Mouse (Mus musculus) midbrain, embryonic 11.5 days (tissue): ENCODE results near the gene Sec14l5. TPM values are rescaled to one million over a fixed set of nuclear protein-coding genes. Genes with fewer than 3 reads are reported as not detected.

Experiments used
- microRNA-seq: library from miRNA; unstranded; fragments of <30 nt; microRNA quantifications from one replicate; pipeline ENCODE4, GENCODE M21; 2017
- polyA plus RNA-seq: library from polyadenylated mRNA; unstranded; fragments of >200 nt; fragmentation: Nextera tagmentation; extraction: Ambion mirVana; gene quantifications from 2 replicates; pipeline ENCODE4 v1.2.1, GENCODE M21; 2014

Sec14l5 gene
- polyA plus RNA-seq, 1 experiment from 2014 or later, result 0.23 TPM

Small RNAs within 50 kb of the gene (microRNA-seq; reads per million reads assigned to microRNA genes)
- gene Gm23689 (not detected), gene Gm26095 (not detected), gene Mir6364 (not detected)

Other genes with a start within 250 kb of the Sec14l5 start
- gene Nudt16l1, start 208.3 kb upstream of the Sec14l5 start, polyA plus RNA-seq, result 120 and 132 TPM in 2 replicates
- 39.8 and 42.4 TPM in 2 replicates for gene Anks3, start 182.9 kb upstream of the Sec14l5 start, polyA plus RNA-seq
- not detected in 2 replicates for gene Sept12, start 149.3 kb upstream of the Sec14l5 start, polyA plus RNA-seq
- not detected in 2 replicates for gene Smim22, start 139.8 kb upstream of the Sec14l5 start, polyA plus RNA-seq
- 67.4 and 69.3 TPM in 2 replicates for gene Rogdi, start 133.6 kb upstream of the Sec14l5 start, polyA plus RNA-seq
- 168 and 179 TPM in 2 replicates for gene Glyr1, start 97.2 kb upstream of the Sec14l5 start, polyA plus RNA-seq
- gene Ubn1, start 97.1 kb upstream of the Sec14l5 start, polyA plus RNA-seq, result 22.0 and 24.1 TPM in 2 replicates
- gene Ppl, start 14.7 kb upstream of the Sec14l5 start, polyA plus RNA-seq, result 0.44 and 0.48 TPM in 2 replicates
- 10.7 and 10.8 TPM in 2 replicates for gene Nagpa, start 56.9 kb downstream of the Sec14l5 start, polyA plus RNA-seq
- 5.4 and 5.8 TPM in 2 replicates for gene AU021092, start 75.2 kb downstream of the Sec14l5 start, polyA plus RNA-seq
- gene Alg1, start 86.5 kb downstream of the Sec14l5 start, polyA plus RNA-seq, result 24.3 and 26.6 TPM in 2 replicates
- gene Eef2kmt, start 108.9 kb downstream of the Sec14l5 start, polyA plus RNA-seq, result 13.2 and 15.0 TPM in 2 replicates